Mouse (Mus musculus): Measurements from ENCODE around the gene Tgfbr3.
"Not testable (repeated sequence)": the region's sequence is repeated elsewhere in the genome, so short reads cannot be mapped to it uniquely, and the experiment has no call there.

The Tgfbr3 gene

DNA sequence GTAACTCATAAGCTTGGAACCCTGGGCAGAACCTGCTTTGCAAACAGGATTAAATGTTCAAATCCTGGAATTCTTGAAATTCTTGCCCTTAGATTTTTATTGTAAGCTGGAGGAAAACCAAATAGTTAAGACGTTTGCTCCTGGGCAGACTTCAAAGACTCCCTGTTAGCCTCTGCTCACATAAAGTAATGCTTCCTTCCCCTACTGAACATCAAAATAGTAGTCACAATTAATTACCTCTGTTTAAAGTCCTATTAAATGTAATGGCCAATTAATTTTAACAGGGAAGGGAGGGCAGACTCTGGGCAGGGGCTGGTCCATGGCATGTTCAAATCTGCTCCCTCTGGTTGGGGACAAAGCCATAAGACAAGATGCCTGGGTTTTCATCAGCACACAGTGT is 49.2 kb downstream of the Tgfbr3 start:
- no peak for DNase-seq (ENCODE audit: low spot score)

DNA sequence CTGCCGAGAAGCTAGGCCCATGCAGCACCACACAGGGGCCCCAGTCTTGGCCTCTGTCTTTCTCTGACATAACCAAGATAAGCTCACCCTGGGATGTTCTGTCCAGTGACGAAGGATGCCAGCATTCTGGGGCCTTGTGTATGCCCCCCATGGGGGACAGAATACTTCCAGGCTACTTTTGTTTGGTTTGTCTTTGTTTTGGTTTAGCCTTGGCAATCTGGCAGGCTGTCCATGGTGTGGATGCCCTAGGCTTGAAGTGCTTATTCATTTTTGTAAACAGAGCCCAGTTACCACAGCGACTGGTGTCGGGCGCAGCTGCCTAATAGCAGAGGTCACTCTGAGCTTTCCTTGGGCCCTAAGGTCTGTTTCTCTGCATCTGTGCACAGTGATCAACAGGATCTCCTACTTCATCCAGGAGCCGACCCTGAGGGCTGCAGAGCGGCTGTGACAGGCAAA is 51.4 kb downstream of the Tgfbr3 start:
- no peak for DNase-seq (ENCODE audit: low spot score)

DNA sequence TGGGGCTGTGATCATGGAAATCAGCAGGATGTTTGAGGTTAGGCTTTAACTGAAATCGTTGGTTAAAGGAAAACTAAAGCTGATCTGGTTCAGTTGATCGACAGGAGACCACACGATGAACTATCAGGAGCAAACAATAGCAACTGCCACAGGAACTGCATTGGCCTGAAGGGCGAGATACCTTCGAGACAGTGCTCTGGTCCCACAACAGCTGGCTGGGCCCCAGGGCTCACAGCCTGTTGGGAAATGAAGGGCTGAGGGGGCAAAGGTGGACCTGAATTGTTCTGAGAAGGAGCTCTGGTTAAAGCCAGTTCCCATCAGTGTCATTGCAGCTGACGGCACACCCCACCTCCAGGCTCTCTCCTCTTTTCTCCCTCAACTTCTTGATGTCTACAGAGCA is 52.5 kb downstream of the Tgfbr3 start:
- no peak for DNase-seq (ENCODE audit: low spot score)

DNA sequence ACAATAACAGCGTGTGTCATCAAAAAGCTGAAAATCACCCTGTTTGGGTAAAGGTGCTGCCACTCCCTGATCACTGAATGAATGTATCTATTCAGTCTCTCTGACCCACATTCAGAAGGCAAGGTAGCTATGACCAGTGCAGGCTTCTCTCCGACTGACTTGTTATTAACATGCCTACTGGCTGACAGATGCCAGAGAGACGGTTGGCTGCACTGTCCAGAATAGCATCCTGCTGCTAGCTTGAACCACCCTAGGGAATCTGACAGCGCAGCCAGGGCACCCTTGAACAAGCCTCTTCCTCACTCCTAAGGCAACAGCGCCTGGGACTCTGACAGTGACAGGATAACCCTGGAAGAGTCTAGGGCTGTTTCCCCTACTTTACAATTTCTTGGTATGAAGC is 53.4 kb downstream of the Tgfbr3 start:
- no peak for DNase-seq (ENCODE audit: low spot score)

DNA sequence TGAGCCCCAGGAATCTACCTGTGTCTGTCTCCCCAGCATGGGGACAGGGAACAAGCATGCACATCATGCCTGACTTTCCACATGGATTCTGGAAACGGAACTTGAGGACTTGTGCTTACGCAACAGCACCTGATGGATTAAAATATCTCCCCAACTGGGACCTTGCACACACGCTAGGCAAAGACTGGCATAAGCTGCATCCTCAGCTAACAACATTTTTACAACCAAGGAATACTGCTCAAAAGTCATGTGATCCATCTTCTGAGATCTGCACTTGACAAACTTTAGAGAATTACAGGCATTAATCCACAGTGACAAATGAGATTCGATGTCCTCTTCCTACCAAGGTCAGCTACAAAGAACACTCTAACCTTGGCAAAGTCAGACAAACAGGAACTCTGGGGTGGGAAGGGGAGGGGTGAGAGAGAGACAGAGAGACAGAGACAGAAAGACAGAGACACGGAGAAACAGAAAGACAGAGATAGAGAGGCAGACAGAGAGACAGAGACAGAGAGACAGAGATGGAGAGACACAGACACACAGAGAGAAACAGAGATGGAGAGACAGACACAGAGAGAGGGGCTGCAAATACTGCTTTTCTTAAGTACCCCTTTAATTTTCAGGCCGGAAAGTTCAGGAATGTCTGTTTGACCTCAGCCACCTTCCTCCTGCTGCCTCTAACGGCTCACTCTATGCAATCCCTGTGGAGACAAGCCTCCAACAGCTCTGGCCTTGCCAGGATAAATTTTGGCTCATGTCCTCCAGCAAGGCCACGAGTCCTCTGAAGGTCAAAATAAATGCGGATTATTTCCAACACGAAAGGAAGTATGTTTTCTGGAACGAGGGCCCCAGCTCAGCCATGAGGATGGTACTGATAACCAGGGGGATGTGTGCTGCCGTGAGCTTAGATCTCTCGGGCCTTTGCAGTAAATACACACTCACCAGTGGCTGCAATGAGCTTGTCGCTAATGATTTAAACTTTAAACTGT is 55.8 kb downstream of the Tgfbr3 start:
- no peak for DNase-seq (ENCODE audit: low spot score)

DNA sequence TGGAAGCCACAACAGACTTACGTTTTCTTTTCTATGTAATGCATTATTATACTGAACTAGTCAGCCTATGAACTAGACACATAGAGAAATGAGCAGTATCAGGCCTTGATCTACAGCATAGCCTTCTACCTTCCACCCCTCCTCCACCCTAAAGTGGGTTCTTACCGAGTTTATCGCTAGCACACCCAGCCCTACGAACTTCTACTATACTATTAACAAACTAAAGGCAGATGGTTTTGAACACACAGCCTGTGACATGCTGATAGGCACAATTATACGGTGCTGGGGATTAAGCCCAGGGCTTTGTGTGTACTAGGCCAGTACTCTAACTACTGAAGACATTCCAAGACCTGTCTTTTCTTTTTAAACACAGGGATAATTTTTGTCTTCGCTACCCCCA is 59.2 kb downstream of the Tgfbr3 start:
- DNase-seq (ENCODE audit: low spot score) = no peak

DNA sequence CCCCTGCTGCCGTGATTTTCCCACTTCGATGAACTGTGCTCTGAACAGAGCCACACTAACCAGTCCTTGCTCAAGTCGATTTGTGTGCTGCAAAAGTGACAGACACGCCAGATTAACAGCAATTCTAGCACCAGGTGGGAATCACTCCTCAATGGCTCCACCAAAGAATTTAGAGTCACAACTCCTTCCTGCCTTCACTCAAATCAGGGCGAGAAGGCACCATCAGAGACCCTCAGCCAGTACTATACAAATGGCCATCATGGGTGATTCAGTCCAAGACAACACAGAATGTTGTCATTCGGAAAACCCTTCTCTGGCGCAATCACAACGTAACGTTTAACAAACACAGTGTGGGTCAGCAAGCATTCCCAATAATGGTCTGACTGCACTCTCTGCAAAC is 60.4 kb downstream of the Tgfbr3 start:
- no peak for DNase-seq (ENCODE audit: low spot score)

DNA sequence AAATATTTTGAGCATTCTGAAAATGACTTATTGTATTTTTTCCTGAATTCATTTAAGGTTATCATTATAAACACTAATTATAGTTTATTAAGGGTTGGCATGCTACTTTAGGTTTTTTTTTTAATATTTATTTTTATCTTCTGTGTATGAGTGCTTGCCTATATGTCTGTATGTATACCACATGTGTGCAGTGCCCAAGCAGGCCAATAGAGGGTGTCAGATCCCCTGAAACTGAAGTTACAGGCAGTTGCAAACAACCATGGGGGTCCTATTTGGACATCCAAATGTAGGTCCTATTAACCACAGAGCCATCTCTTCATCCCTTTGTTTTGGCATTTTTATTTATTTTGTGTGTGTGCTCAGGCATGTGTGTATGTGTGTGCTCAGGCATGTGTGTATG is 61.8 kb downstream of the Tgfbr3 start:
- no peak for DNase-seq (ENCODE audit: low spot score)

DNA sequence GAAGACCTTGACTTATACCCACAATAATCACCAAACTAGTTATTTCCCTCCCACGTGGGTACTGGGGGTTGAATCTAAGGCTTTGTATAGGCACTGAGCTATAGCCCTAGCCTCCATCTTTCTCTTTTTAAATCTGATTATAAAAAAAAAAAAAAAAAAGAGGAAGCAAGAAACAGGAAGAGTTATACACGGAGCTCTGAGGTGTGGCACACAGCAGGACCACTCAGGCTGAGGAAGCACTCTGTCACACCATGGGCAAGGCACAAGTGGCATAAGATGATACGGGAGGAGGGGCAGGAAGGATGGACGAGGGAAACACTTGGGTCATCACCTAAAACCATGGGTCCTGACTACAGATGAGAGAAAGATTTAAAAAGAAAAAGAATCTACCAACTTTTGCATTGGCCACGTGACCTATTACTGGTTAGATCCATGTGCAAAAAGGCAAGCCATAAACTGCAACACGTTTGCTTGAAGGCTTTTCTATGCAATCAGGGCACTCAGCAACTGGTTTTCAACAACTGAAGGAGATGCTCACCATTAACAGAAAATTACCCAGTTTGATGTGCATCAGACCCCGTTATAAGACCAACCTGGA is 64.5 kb downstream of the Tgfbr3 start:
- DNase-seq (ENCODE audit: low spot score) = no peak

DNA sequence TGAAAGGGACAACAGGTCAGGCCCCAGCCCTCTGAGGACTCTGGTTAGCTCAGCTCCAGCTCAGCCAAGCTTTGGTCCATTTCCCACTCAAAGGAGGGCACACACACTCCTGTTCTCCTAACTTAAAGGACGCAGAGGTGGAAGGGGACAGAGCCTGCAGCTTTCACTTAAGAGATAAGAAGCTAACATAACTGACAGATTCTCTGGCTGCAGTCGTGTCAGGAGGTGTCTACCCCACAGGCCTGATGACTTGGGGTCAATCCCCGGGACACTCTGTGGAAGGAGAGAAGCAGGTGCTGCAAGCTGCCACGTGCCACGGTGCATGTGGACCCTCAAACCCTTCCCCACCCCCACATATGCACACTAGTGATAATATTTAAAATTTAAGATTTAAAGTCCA is 65.3 kb downstream of the Tgfbr3 start:
- DNase-seq (ENCODE audit: low spot score) = no peak

DNA sequence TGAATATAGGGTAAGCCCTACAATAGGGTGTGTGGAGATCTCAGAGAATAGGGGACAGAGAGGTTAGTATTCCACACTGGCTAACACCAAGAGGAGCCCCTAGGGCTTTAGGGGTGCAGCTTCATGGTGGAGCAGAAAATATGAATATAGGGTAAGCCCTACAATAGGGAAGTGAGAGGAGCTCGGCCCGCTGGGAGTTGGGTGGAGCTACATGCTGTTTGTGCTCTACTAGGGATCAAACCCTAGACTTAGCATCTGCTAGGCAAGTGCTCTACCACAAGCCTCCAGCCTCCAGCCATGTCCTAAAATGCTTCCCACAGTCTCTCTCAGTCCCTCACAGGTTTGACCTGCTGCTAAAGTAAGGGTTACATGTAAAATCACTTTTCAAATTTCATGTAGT is 65.9 kb downstream of the Tgfbr3 start:
- not testable (repeated sequence) for DNase-seq (ENCODE audit: low spot score)

DNA sequence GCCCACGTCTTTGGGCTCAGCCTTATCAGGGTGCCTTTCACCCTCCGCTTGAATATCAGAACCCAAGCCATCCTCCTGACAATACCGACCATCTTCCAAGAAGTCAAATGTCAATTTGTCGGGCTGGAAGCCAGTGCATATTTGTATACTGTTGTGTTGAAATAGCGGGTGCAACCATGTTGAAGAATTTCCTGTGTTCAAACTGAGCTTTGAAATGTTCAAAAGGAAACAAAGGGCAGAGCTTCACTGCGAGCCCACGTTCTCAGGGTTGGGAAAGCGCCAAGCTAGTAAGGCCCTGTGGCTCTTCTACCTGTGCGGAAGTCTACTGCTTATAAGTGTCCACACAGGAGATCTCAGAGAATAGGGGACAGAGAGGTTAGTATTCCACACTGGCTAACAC is 66.4 kb downstream of the Tgfbr3 start:
- no peak for DNase-seq (ENCODE audit: low spot score)

DNA sequence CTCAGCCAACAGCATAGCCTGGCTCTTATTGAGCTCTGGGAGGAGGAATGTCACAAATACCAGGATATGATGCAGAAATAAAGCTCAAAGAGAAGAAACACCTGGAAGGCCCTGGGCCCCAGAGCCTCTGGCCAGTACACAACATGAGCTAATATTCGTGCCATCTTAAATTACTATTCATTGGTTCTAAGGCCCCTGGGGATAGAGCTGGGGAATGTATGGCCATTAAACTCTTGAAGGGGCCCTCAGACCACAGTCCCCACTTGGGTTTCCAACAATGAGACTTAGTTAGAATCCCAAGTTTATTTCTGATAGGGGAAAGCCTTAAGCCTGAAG is 66.8 kb downstream of the Tgfbr3 start:
- DNase-seq (ENCODE audit: low spot score) = no peak

DNA sequence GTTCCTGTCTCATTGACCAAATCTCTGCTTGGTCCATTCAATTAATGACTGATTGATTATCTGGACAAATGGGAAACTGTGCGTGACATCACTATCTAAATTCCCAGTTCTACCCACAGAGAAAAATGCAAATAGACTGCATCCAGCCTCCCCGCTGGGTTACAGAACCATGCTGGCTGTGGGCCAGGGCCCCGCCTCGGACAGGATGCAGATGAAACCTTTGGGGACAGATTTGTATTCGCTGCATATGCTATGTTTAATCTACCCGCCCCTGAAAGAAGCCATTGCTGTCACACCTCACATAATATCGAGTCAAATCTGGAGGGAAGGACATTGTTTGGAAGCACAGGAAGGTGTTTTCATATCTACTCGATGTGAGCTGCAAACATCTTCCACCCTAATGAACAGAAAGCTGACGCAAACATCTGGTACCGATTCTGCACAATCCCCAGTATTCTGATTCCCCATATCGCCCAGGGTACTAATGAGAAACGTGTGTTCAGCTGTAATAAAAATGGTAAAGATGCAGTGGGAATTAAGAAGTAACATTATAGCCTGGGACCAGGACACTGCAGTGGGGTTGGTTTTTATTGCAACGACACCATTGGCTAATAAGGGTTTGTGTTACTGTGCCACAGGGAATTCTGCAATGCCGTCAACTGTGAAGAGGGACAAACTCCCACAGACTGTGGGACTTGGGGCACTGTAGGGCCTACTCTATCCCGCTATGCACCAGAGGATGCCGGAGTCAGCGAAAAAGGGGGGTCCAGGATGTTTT is 67.3 kb downstream of the Tgfbr3 start:
- no peak for DNase-seq (ENCODE audit: low spot score)

DNA sequence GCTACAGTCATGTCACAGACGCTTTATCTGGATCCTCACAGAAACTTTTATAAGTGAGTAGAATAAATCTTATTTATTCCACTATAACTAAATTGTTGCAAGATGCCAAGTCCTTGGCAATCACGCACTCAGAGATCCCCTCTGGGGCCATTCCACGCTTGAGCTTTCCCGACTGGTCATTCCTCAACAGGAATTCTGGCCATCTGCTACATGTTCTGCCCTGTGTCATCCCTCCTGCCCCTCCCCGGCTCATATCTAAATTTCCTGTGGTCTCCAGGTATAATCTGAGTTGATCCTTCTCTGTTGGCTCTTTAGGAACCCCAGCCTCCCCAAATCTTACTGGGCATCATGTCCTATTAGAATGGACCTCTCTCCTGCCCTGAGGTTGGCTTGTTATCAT is 68.5 kb downstream of the Tgfbr3 start:
- DNase-seq (ENCODE audit: low spot score) = no peak

DNA sequence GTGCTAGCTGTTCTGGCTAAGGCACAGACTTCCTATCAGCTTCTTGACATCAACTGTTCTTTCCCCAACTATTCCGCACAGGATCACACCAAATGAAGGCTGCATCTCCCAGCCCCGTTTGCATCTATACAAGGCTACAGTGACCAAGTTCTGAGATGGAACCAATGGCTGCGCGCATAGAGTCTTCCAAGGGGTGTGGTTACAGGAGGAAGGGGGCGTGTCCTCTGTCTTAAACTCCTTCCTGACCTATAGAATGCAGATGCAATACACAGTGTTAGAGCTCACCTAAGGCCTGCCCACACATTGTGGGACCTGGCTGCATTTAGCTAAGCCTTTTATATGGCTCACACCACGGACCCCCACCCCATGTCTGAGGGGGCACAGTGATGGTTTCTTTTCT is 69.5 kb downstream of the Tgfbr3 start:
- DNase-seq (ENCODE audit: low spot score) = no peak

DNA sequence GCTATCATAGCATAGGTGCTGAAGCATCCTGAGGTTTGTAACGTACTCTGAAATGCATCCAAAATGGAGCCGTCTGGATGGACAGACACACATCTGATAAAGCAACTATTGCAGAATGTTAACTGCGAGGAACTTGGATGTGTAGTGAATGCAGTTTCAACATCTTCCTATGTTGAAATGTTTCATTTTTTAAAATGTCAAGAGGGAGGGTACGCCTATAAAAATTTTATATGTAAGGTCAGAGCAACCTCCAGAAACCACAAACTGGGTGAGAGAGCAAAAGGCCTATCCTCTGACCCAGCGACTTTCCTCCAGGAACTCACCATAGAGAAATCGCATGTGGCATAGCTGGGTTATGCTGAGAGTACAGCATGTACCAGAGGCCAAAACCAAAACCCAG is 70.1 kb downstream of the Tgfbr3 start:
- no peak for DNase-seq (ENCODE audit: low spot score)

DNA sequence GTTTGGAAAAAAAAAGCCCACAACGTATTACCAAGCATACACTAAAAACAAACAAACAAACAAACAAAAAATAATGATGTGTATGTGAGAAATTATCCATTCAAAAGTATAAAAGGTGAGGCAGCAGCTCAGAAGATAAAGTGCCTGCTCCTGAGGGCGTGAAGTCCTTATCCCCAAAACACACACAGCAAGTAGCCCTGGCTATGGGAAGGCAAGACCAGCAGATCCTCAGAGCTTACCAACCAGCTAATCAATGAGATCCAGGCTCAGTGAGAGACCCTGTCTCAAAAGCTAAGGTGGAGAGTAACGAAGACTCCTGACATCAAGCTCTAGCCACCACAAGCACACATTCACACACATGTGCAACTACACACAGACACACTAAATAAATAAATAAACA is 70.8 kb downstream of the Tgfbr3 start:
- DNase-seq (ENCODE audit: low spot score) = no peak

DNA sequence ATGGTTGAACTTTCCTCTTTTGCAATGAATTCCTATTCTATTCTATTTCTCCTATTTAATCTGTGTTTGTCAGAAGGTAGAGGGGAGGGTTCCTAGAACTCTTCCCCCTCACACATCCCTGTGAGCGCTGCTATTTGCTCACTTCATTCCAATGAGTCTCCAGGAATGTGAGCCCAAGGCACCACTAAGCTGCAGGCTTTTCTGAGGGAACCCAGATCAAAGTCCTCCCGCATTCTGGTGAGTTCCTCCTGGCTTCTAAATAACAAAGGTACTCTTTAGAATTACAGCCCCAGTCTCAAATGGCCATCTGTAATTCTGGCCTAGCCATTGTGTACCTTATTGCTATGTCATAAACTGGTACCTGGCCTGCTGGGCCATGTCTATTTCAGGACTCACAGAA is 72.3 kb downstream of the Tgfbr3 start:
- DNase-seq (ENCODE audit: low spot score) = no peak

DNA sequence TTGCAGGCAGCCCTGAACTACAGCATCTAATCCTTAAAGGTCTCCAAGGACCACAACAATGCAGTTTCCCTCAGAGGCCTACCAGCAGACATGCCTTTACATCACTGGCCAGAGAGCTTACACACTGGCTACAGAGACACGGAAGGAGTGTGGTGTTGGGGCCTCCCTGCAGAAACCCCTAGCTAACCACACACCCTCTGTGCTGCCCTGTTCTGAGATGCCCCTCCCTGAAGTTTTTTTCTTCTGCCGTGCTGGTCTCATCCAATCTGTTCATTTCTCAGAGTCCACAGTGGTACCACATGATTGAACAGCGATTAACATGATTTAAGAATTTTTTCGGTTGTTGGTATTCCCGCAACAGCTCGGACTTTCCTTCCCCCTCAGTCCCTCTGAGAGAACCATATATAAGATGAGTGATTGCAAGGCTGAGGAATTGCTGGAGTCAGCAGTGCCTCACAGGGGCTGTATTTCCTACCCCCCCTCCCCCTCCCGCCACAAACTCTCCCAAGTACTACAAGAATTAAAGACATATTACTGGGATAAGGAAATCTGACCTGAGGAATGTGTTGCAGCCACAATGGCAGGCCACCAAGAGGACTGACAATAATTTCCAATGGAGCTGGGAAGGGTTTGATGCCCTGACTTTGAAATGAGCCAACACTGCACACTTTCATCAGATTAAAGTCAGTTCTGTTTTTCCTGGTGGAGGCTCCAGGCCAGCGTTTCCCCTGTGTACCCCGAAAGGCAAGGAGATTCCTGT is 75.9 kb downstream of the Tgfbr3 start:
- DNase-seq (ENCODE audit: low spot score) = no peak

DNA sequence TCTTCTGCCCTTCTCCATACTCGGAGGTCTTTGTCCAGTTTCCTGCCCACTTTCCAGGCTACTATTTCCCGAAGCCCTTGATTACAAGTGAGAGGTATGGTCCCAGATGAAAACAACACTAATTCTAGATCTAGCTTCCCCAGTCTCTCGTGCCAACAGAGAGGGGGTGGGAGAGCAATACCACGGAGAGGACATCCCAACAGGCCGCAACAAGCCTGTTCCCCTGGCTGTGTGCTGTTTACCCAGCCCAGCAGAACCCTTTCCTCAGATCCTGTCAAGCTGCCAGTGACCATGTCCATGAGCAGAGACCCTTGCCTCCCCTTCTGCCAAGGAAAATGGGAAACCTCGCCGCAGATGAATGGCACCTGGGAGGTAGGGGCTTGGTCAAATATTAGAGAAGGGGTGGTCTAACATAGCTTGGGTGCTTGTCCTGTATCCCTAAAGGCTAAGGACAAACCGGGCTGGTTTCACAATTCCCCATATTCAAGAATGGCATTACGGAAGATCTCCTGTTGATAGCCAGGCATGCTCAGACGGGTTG is 77.5 kb downstream of the Tgfbr3 start:
- DNase-seq (ENCODE audit: low spot score) = no peak

DNA sequence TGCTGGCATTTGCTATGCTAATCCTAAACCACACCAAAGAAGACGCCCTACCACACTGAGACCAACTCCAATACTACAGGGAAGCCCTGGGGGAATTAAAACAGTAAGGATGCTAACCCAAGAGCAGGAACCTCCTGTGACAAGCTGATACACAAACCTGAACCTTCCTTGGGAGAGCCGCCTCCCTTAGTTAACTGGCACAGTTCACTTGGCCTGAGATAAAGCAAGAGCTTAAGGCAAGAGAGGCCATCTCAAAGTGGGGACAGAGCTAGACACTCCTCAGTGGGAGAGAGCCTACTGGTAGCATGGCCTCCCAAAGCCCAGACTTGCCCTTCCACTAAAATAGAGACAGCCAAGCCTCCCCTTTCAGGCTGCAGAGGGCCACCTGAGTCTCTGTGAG is 79.4 kb downstream of the Tgfbr3 start:
- no peak for DNase-seq (ENCODE audit: low spot score)
